Mouse (Mus musculus): ENCODE results near the gene Amigo2.

Gene Amigo2

DNA sequence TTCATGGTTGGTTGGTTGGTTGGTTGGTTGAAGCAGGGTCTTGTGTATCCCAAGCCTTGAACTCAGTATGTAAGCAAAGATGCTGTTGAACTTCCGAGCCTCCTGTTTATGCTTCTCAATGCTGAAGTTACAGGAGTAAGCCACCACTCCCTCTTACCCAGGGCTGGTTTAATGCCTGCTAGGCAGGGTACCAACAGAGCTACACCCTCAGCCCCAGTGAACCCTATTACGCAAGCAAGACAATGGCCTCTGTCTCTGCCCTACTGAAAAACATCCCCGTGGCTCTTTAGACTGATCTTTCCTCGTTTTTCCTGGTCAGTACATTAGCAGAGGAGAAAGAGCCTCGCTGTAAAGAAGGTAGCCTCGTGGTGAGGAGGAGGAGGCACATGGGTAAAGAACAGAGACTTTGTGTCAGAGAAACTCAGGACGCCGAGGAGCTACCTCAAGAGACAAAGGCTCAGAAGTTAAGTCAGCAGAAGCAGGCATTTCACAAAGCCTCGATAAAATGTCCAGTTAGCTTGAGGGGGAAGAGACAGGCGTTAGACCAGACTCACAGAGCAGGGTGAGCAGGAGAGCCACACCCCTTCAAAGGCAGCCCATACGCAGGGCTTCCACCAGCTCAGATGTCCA is 13.0 kb upstream of the Amigo2 start:
- H3K36me3 ChIP-seq (ENCODE audit: insufficient read depth, low read length): no peaks in the 10 kb centered on the region
- H3K27me3 ChIP-seq (ENCODE audit: insufficient read depth, low read length): no peaks in the 10 kb centered on the region
- no peak overlapping the region for H3K4me3 ChIP-seq (replicated peaks; ENCODE audit: low read length)
- peaks cover 12% of the 10 kb centered on the region for H3K4me1 ChIP-seq (replicated peaks; ENCODE audit: low read depth, low read length)
- peaks cover 13% of the 10 kb centered on the region; the same call in 1 of the 2 replicates for H3K9me3 ChIP-seq (ENCODE audit: low read length)
- TF ChIP-seq CTCF (conservative IDR thresholded peaks at IDR 0.05; ENCODE audit: low read length) (no peak), NANOG (IDR thresholded peaks at IDR 0.05; ENCODE audit: borderline replicate concordance, low read length) (no peak), POU5F1 (IDR thresholded peaks at IDR 0.05; ENCODE audit: borderline replicate concordance, low read length) (no peak)

GRCm38 (mm10) chr15:97259300-97259699 is 12.2 kb upstream of the Amigo2 start:
- Histone ChIP-seq H3K36me3 (ENCODE audit: insufficient read depth, low read length) (no peaks in the 10 kb centered on the region), H3K4me1 (replicated peaks; ENCODE audit: low read depth, low read length) (peaks cover 16% of the 10 kb centered on the region), H3K27me3 (ENCODE audit: insufficient read depth, low read length) (no peaks in the 10 kb centered on the region), H3K4me3 (replicated peaks; ENCODE audit: low read length) (no peak overlapping the region), H3K9me3 (ENCODE audit: low read length) (peaks cover 13% of the 10 kb centered on the region; the same call in 1 of the 2 replicates)
- no peak for TF ChIP-seq POU5F1 (IDR thresholded peaks at IDR 0.05; ENCODE audit: borderline replicate concordance, low read length)
- no peak for TF ChIP-seq NANOG (IDR thresholded peaks at IDR 0.05; ENCODE audit: borderline replicate concordance, low read length)
- no peak for TF ChIP-seq CTCF (conservative IDR thresholded peaks at IDR 0.05; ENCODE audit: low read length)

- no peak for TF ChIP-seq CTCF (conservative IDR thresholded peaks at IDR 0.05; ENCODE audit: low read length)
- TF ChIP-seq NANOG (IDR thresholded peaks at IDR 0.05; ENCODE audit: borderline replicate concordance, low read length): no peak
- TF ChIP-seq POU5F1 (IDR thresholded peaks at IDR 0.05; ENCODE audit: borderline replicate concordance, low read length): no peak
- Histone ChIP-seq H3K4me3 (replicated peaks; ENCODE audit: low read length) (no peak overlapping the region), H3K9me3 (ENCODE audit: low read length) (peaks cover 13% of the 10 kb centered on the region; the same call in 1 of the 2 replicates), H3K4me1 (replicated peaks; ENCODE audit: low read depth, low read length) (peaks cover 22% of the 10 kb centered on the region), H3K27me3 (ENCODE audit: insufficient read depth, low read length) (no peaks in the 10 kb centered on the region), H3K36me3 (ENCODE audit: insufficient read depth, low read length) (no peaks in the 10 kb centered on the region)
These were observed 11.6 kb upstream of the Amigo2 start for GRCm38 (mm10) chr15:97258483-97259230.

GRCm38 (mm10) chr15:97257206-97257775 is 10.2 kb upstream of the Amigo2 start:
- no peaks in the 10 kb centered on the region for H3K27me3 ChIP-seq (ENCODE audit: insufficient read depth, low read length)
- H3K4me1 ChIP-seq (replicated peaks; ENCODE audit: low read depth, low read length): peaks cover 33% of the 10 kb centered on the region
- no peak overlapping the region for H3K4me3 ChIP-seq (replicated peaks; ENCODE audit: low read length)
- TF ChIP-seq CTCF (conservative IDR thresholded peaks at IDR 0.05; ENCODE audit: low read length) (no peak), POU5F1 (IDR thresholded peaks at IDR 0.05; ENCODE audit: borderline replicate concordance, low read length) (no peak), NANOG (IDR thresholded peaks at IDR 0.05; ENCODE audit: borderline replicate concordance, low read length) (no peak)
- no peaks in the 10 kb centered on the region for H3K36me3 ChIP-seq (ENCODE audit: insufficient read depth, low read length)
- H3K9me3 ChIP-seq (ENCODE audit: low read length): peaks cover 13% of the 10 kb centered on the region; the same call in 1 of the 2 replicates

DNA sequence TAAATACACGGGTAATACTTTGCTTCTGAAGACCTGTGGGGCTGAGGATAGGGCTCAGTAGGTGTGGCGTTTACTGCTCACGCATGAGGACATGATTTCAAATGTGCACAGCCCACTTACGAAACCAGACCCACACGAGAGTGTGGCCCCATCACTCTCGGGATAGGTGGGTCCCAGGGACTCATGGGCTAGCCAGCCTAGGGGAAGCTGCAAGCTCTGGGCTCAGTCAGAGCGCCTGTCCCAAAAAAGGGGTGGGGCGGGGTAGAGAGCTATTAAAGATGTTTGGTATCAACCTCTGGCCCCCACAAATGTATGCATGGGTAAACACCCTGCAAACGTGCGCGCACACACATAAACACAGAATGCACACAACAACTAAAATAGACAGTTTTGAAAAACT is 9.3 kb upstream of the Amigo2 start:
- H3K36me3 ChIP-seq (ENCODE audit: insufficient read depth, low read length): no peaks in the 10 kb centered on the region
- TF ChIP-seq POU5F1 (IDR thresholded peaks at IDR 0.05; ENCODE audit: borderline replicate concordance, low read length) (no peak), NANOG (IDR thresholded peaks at IDR 0.05; ENCODE audit: borderline replicate concordance, low read length) (no peak), CTCF (conservative IDR thresholded peaks at IDR 0.05; ENCODE audit: low read length) (no peak)
- H3K9me3 ChIP-seq (ENCODE audit: low read length): peaks cover 13% of the 10 kb centered on the region; the same call in 1 of the 2 replicates
- peaks cover 33% of the 10 kb centered on the region for H3K4me1 ChIP-seq (replicated peaks; ENCODE audit: low read depth, low read length)
- H3K27me3 ChIP-seq (ENCODE audit: insufficient read depth, low read length): no peaks in the 10 kb centered on the region
- peak overlapping the region; percentile 49 for H3K4me3 ChIP-seq (replicated peaks; ENCODE audit: low read length)

DNA sequence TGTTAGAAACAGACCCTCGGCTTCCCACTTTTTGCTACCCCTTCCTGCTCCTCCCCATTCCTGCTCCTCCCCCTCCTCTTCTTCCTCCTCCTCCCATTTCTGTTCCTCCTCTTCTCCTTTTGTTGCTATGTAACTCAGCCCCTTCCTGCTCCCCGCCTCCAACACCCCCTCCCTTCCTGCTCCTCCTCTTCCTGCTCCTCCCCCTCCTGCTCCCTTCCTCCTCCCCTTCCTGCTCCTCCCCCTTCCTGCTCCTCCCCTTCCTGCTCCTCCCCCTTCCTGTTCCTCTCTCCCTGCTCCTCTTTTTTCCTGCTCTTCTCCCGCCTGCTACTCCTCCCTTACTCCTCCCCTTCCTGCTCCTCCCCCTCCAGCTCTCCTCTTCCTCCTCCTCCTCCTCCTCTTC is 8.7 kb upstream of the Amigo2 start:
- peaks cover 13% of the 10 kb centered on the region; the same call in 1 of the 2 replicates for H3K9me3 ChIP-seq (ENCODE audit: low read length)
- H3K4me1 ChIP-seq (replicated peaks; ENCODE audit: low read depth, low read length): peaks cover 33% of the 10 kb centered on the region
- TF ChIP-seq CTCF (conservative IDR thresholded peaks at IDR 0.05; ENCODE audit: low read length) (no peak), NANOG (IDR thresholded peaks at IDR 0.05; ENCODE audit: borderline replicate concordance, low read length) (no peak)
- no peaks in the 10 kb centered on the region for H3K27me3 ChIP-seq (ENCODE audit: insufficient read depth, low read length)
- H3K36me3 ChIP-seq (ENCODE audit: insufficient read depth, low read length): no peaks in the 10 kb centered on the region
- H3K4me3 ChIP-seq (replicated peaks; ENCODE audit: low read length): peak overlapping the region; percentile 71

DNA sequence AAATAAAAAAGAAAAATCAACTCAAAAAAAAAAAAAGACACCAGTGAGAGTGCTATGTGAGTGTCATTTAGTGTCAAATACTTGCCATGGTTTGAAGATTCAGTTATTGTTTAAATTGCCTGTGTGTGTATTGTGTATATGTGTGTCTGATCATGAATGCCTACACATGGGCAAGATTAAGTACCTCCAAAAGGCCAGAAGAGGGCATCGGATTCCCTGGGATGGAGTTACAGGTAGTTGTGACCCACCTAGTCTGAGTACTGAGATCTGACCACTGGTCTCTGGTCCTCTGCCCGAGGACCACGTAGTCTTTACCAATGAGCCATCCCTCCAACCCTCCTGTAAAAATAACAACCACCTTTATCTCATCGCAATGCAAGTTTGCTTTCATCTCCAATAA is 7.3 kb upstream of the Amigo2 start:
- Histone ChIP-seq H3K9me3 (ENCODE audit: low read length) (0 out of 2 replicates have a peak, but pooled peaks cover 7% of the 10 kb centered on the region), H3K4me3 (replicated peaks; ENCODE audit: low read length) (no peak overlapping the region), H3K4me1 (replicated peaks; ENCODE audit: low read depth, low read length) (peaks cover 33% of the 10 kb centered on the region), H3K36me3 (ENCODE audit: insufficient read depth, low read length) (no peaks in the 10 kb centered on the region), H3K27me3 (ENCODE audit: insufficient read depth, low read length) (peaks cover 7% of the 10 kb centered on the region; the same call in 1 of the 2 replicates)
- no peak for TF ChIP-seq NANOG (IDR thresholded peaks at IDR 0.05; ENCODE audit: borderline replicate concordance, low read length)
- peak; percentile 38 for TF ChIP-seq CTCF (conservative IDR thresholded peaks at IDR 0.05; ENCODE audit: low read length)
- TF ChIP-seq POU5F1 (IDR thresholded peaks at IDR 0.05; ENCODE audit: borderline replicate concordance, low read length): no peak

- H3K36me3 ChIP-seq (ENCODE audit: insufficient read depth, low read length): no peaks in the 10 kb centered on the region
- no peaks in the 10 kb centered on the region for H3K9me3 ChIP-seq (ENCODE audit: low read length)
- H3K4me1 ChIP-seq (replicated peaks; ENCODE audit: low read depth, low read length): peaks cover 47% of the 10 kb centered on the region
- H3K4me3 ChIP-seq (replicated peaks; ENCODE audit: low read length): no peak overlapping the region
- peaks cover 13% of the 10 kb centered on the region; the same call in 1 of the 2 replicates for H3K27me3 ChIP-seq (ENCODE audit: insufficient read depth, low read length)
- TF ChIP-seq NANOG (IDR thresholded peaks at IDR 0.05; ENCODE audit: borderline replicate concordance, low read length) (no peak), POU5F1 (IDR thresholded peaks at IDR 0.05; ENCODE audit: borderline replicate concordance, low read length) (no peak)
These were observed 5.5 kb upstream of the Amigo2 start for GRCm38 (mm10) chr15:97252493-97253034.

All from E14TG2a.4 (cell line).